Mouse (Mus musculus) embryonic facial prominence, embryonic 12.5 days (tissue): ENCODE results near the gene Myl3. TPM values are rescaled to one million over a fixed set of nuclear protein-coding genes. Genes with fewer than 3 reads are reported as not detected.

ENCODE experiments used
- ATAC-seq: fragments of 200-750 bp; cut with Nextera tagmentation; 2 replicates; pipeline ENCODE4 v1.8.0; 2017; ENCODE audit not compliant: insufficient number of reproducible peaks, insufficient read depth, low FRiP score, low TSS enrichment
- H3K27ac ChIP-seq: fragments of 300-500 bp; sonication (generic); 2 replicates; pipeline ENCODE4 v1.5.1; 2016; ENCODE audit warnings: mild to moderate bottlenecking
- H3K27me3 ChIP-seq: fragments of 300-500 bp; sonication (generic); 2 replicates; pipeline ENCODE4 v1.6.1; 2016; ENCODE audit warnings: mild to moderate bottlenecking, moderate library complexity
- H3K36me3 ChIP-seq: fragments of 300-500 bp; sonication (generic); 2 replicates; pipeline ENCODE4 v1.6.1; 2016; ENCODE audit warnings: mild to moderate bottlenecking
- H3K4me1 ChIP-seq: fragments of 300-500 bp; sonication (generic); 2 replicates; pipeline ENCODE4 v1.6.1; 2016
- H3K4me2 ChIP-seq: fragments of 300-500 bp; sonication (generic); replicated peaks from 2 replicates; pipeline ENCODE4 v1.6.1; 2016; ENCODE audit warnings: mild to moderate bottlenecking, moderate library complexity
- H3K4me3 ChIP-seq: fragments of 300-500 bp; sonication (generic); 2 replicates; pipeline ENCODE4 v1.5.1; 2016; ENCODE audit warnings: mild to moderate bottlenecking
- H3K9ac ChIP-seq: fragments of 300-500 bp; sonication (generic); 2 replicates; pipeline ENCODE4 v1.6.1; 2016; ENCODE audit warnings: mild to moderate bottlenecking, moderate library complexity
- H3K9me3 ChIP-seq: fragments of 300-500 bp; sonication (generic); 2 replicates; pipeline ENCODE4 v1.6.1; 2016; ENCODE audit warnings: mild to moderate bottlenecking, moderate library complexity
- WGBS: fragments of 180-500 bp; shearing (Covaris S2); methylation state at CpG from one replicate; pipeline ENCODE4 v1.1.7; 2016; 5-methylcytosine and 5-hydroxymethylcytosine counted together
- polyA plus RNA-seq: library from polyadenylated mRNA; unstranded; fragments of >200 nt; fragmentation: Nextera tagmentation; extraction: Ambion mirVana; gene quantifications from 2 replicates; pipeline ENCODE4 v1.2.1, GENCODE M21; 2016

Gene Myl3
- polyA plus RNA-seq, 1 experiment from 2014 or later: 1.9 TPM

DNA sequence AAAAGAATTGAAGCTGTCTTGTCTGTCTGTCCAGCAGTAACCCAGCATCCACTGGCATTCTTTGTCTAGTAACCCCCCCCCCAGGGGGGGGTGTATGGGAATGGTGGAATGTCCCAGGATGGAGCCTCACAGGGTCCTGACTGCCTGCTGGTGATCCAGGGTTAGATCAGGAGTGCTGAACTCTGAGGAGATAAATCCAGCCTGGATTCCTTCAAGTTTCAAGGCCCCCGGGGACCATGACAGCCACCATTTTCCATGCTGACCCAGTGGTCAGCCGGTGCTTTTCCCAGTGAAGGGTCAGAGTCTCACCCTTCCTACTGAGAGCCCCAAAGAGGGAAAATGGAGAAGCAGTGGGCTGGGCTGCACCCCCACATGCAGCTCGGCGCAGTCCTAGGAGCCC, 9.8 kb upstream of the Myl3 start:
- ATAC-seq: no peak
- 52% methylated on average over 4 of the region's 4 CpGs for WGBS
- H3K4me2 ChIP-seq: peak overlapping the region; percentile 69; the same call in 1 of the 2 replicates
- peaks cover 8% of the 10 kb centered on the region for H3K27me3 ChIP-seq
- H3K9me3 ChIP-seq: no peaks in the 10 kb centered on the region
- no peak overlapping the region for H3K27ac ChIP-seq
- peaks cover 19% of the 10 kb centered on the region; the same call in 1 of the 2 replicates for H3K36me3 ChIP-seq
- peaks cover 64% of the 10 kb centered on the region for H3K4me1 ChIP-seq
- H3K9ac ChIP-seq: no peak overlapping the region; the same call in 1 of the 2 replicates
- H3K4me3 ChIP-seq: no peak overlapping the region

DNA sequence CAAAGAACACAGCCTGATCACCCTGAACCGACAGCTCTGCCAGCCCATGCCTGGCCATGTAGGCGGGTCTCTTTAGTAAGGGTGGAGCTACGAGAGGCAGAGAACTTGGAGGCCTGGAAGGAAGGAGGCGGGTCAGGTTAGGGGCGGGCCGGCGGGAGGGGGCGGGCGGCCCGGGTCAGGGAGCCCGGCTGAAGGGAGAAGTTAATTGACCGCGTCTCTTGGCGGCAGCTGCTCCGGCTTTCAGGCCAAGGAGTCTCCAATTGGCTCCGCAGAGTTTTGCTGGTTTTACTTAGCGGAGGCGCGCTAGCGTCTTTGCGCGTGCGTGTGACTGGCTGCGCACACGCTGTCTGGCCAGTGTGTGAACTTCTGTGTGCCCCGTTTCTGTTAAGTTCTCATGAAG, 9.0 kb upstream of the Myl3 start:
- Histone ChIP-seq H3K9me3 (no peaks in the 10 kb centered on the region), H3K4me3 (peak overlapping the region; percentile 29), H3K27ac (peak overlapping the region; percentile 69), H3K4me2 (peak overlapping the region; percentile 69), H3K27me3 (peaks cover 3% of the 10 kb centered on the region; the same call in 1 of the 2 replicates), H3K4me1 (peaks cover 64% of the 10 kb centered on the region), H3K9ac (peak overlapping the region; percentile 45; the same call in 1 of the 2 replicates), H3K36me3 (peaks cover 18% of the 10 kb centered on the region; the same call in 1 of the 2 replicates)
- peak; percentile 91 for ATAC-seq
- under 1% methylated on average over 26 of the region's 26 CpGs for WGBS

- 9% methylated on average over 8 of the region's 8 CpGs for WGBS
- H3K27me3 ChIP-seq: no peaks in the 10 kb centered on the region
- ATAC-seq: no peak
- peak overlapping the region; percentile 69 for H3K4me2 ChIP-seq
- peak overlapping the region; percentile 69 for H3K27ac ChIP-seq
- H3K4me1 ChIP-seq: peaks cover 62% of the 10 kb centered on the region
- H3K4me3 ChIP-seq: peak overlapping the region; percentile 29
- no peaks in the 10 kb centered on the region for H3K9me3 ChIP-seq
- peak overlapping the region; percentile 45 for H3K9ac ChIP-seq
- H3K36me3 ChIP-seq: peaks cover 14% of the 10 kb centered on the region; the same call in 1 of the 2 replicates
These were observed 8.6 kb upstream of the Myl3 start for GRCm38 (mm10) chr9:110733102-110733501.

GRCm38 (mm10) chr9:110734154-110734553, 7.5 kb upstream of the Myl3 start:
- H3K36me3 ChIP-seq: peaks cover 9% of the 10 kb centered on the region; the same call in 1 of the 2 replicates
- no peak overlapping the region for H3K9ac ChIP-seq
- H3K4me3 ChIP-seq: no peak overlapping the region
- WGBS: 77% methylated on average over 7 of the region's 7 CpGs
- H3K27me3 ChIP-seq: no peaks in the 10 kb centered on the region
- H3K4me2 ChIP-seq: no peak overlapping the region
- H3K27ac ChIP-seq: no peak overlapping the region
- peaks cover 67% of the 10 kb centered on the region for H3K4me1 ChIP-seq
- no peak for ATAC-seq
- H3K9me3 ChIP-seq: no peaks in the 10 kb centered on the region

GRCm38 (mm10) chr9:110736362-110736761, 5.3 kb upstream of the Myl3 start:
- ATAC-seq: no peak
- Histone ChIP-seq H3K9me3 (no peaks in the 10 kb centered on the region), H3K27me3 (peaks cover 4% of the 10 kb centered on the region; the same call in 1 of the 2 replicates), H3K36me3 (0 out of 2 replicates have a peak, but pooled peaks cover 2% of the 10 kb centered on the region), H3K9ac (peak overlapping the region; percentile 11), H3K4me3 (no peak overlapping the region), H3K4me2 (peak overlapping the region; percentile 10; the same call in 1 of the 2 replicates), H3K4me1 (peaks cover 82% of the 10 kb centered on the region), H3K27ac (peak overlapping the region; percentile 26; the same call in 1 of the 2 replicates)
- WGBS: 33% methylated on average over 9 of the region's 9 CpGs

DNA sequence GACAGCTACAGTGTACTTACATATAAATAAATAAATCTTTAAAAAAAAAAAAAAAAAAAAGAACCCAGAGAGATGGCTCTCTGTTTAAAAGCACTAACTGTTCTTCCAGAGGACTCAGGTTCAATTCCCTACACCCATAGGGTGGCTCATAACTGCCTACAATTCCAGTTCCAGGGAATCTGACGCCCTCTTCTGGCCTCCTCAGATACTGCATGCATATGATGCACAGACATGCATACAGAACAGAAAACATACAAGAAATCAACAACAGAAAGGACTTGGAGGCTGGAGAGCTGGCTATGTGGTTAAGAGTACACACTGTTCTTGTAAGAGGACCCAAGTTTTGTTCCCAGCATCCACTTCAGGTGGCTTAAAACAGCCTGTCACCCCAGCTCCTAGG, 3.6 kb upstream of the Myl3 start:
- H3K4me2 ChIP-seq: no peak overlapping the region
- H3K9ac ChIP-seq: no peak overlapping the region
- H3K4me1 ChIP-seq: peaks cover 71% of the 10 kb centered on the region
- H3K27me3 ChIP-seq: peaks cover 4% of the 10 kb centered on the region; the same call in 1 of the 2 replicates
- H3K27ac ChIP-seq: no peak overlapping the region
- no peaks in the 10 kb centered on the region for H3K9me3 ChIP-seq
- no peaks in the 10 kb centered on the region for H3K36me3 ChIP-seq
- no peak overlapping the region for H3K4me3 ChIP-seq
- no peak for ATAC-seq
- 18% methylated on average over 1 of the region's 1 CpGs for WGBS

GRCm38 (mm10) chr9:110739961-110740360, 1.7 kb upstream of the Myl3 start:
- Histone ChIP-seq H3K27me3 (peaks cover 15% of the 10 kb centered on the region; the same call in 1 of the 2 replicates), H3K9me3 (no peaks in the 10 kb centered on the region), H3K4me2 (peak overlapping the region; percentile 70), H3K36me3 (no peaks in the 10 kb centered on the region), H3K27ac (no peak overlapping the region), H3K9ac (no peak overlapping the region), H3K4me1 (peaks cover 55% of the 10 kb centered on the region), H3K4me3 (no peak overlapping the region)
- no peak for ATAC-seq
- WGBS: 94% methylated on average over 7 of the region's 7 CpGs

DNA sequence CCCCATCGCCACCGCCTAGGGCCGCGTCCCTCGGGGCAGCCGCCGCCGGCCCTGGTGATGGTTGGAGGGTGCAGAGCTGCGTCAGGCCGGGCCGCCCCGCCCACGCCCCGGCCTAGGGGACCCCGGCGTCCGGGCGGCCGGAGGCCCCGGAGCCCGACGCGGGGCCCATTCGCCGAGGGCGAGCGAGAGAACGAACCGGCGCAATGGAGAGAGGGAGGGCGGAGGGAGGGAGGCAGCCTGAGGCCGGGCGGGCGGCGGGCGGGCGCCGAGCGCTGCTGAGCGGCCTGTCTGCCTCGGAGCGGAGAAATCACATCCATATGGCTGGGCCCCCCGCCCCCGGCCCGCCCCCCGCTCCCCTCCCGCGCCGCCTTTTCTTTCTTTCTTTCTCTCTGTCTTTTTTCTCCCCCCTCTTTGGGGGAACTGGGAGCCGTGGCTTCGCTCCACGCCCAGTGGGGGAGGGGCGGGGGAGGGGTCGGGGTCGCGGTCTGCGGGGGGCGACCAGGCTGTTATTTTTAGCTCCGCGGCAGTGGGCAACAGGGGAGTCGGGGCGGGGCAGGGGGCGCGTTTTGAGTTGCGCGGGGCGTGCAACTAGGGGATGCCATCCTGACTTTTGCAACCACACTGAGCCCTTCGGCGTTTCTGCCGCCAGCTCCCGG, 762 bp downstream of the Myl3 start:
- WGBS: under 1% methylated on average over 45 of the region's 71 CpGs
- Histone ChIP-seq H3K36me3 (no peaks in the 10 kb centered on the region), H3K4me1 (peaks cover 42% of the 10 kb centered on the region), H3K4me3 (peak overlapping the region; percentile 80), H3K9me3 (no peaks in the 10 kb centered on the region), H3K27ac (peak overlapping the region; percentile 97), H3K4me2 (peak overlapping the region; percentile 70), H3K27me3 (peaks cover 17% of the 10 kb centered on the region; the same call in 1 of the 2 replicates), H3K9ac (peak overlapping the region; percentile 92)
- ATAC-seq: peak; percentile 64

DNA sequence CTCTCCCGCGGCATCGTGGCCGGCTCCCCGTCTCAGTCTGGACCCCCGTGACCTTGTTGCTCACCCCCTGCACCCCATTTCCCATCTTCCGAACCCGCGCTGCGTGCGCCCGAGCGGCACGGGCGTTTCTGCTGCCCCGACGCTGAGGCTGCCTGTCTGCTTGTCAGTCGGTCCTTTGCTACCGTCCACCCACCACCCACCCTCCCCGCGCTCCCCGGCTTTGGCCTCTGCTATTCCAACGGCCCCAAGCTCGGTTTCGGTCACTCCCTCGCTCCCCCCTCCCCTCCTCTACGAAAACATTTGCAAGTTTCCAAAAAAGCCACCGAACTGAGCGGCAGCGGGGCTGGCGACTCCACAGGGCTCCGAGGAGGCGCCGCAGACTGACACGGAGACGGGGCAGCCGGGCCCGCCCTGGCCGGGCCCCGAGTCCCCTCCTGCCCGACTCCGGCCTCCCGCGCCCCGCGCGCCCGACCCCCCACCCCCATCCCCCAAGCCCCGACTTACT, 1.3 kb downstream of the Myl3 start:
- H3K4me2 ChIP-seq: peak overlapping the region; percentile 70
- peak overlapping the region; percentile 80 for H3K4me3 ChIP-seq
- ATAC-seq: peak; percentile 24; the same call in 1 of the 2 replicates
- no peaks in the 10 kb centered on the region for H3K9me3 ChIP-seq
- H3K9ac ChIP-seq: peak overlapping the region; percentile 92
- H3K36me3 ChIP-seq: no peaks in the 10 kb centered on the region
- peaks cover 39% of the 10 kb centered on the region for H3K4me1 ChIP-seq
- WGBS: under 1% methylated on average over 48 of the region's 49 CpGs
- H3K27me3 ChIP-seq: peaks cover 17% of the 10 kb centered on the region; the same call in 1 of the 2 replicates
- peak overlapping the region; percentile 97 for H3K27ac ChIP-seq

- Histone ChIP-seq H3K4me2 (peak overlapping the region; percentile 70), H3K9me3 (no peaks in the 10 kb centered on the region), H3K27me3 (peaks cover 17% of the 10 kb centered on the region; the same call in 1 of the 2 replicates), H3K27ac (peak overlapping the region; percentile 97), H3K9ac (peak overlapping the region; percentile 92), H3K36me3 (no peaks in the 10 kb centered on the region), H3K4me3 (peak overlapping the region; percentile 80), H3K4me1 (peaks cover 38% of the 10 kb centered on the region)
- 2% methylated on average over 46 of the region's 63 CpGs for WGBS
- no peak for ATAC-seq
These were observed 2.0 kb downstream of the Myl3 start for GRCm38 (mm10) chr9:110743456-110744323.

DNA sequence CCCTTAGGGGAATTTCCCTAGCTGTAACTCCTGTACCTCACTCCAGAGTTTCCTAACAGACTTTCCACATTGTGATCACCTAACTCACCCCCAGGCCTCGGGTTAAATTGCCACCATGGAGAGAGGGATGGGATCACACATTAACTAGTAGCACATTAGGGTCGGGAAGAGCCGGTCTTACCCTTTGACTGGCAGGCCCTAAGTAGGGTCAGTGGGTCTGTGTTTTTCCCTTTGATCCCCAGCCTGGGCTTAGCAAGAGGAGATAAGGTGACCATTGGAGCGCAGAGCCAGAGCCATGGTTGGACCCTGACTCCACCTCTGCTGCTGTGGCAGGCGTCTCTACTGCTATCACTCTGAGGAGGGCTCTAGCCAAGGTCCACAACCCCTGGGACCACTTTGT, 4.1 kb downstream of the Myl3 start:
- Histone ChIP-seq H3K4me1 (peaks cover 31% of the 10 kb centered on the region), H3K27ac (no peak overlapping the region), H3K4me2 (no peak overlapping the region), H3K27me3 (peaks cover 13% of the 10 kb centered on the region; the same call in 1 of the 2 replicates), H3K36me3 (no peaks in the 10 kb centered on the region), H3K9ac (no peak overlapping the region), H3K9me3 (no peaks in the 10 kb centered on the region), H3K4me3 (no peak overlapping the region)
- ATAC-seq: no peak
- WGBS: 14% methylated on average over 5 of the region's 5 CpGs
